Mouse (Mus musculus) embryo, embryonic 10 days (tissue): ENCODE measurements at regions not wholly inside any gene's neighbourhood (a gene's known extent, or its start where the extent isn't known, plus 50 kb on each side); places are given as distances from the start of the nearest gene placed in this dataset.
"Not testable (repeated sequence)": the region's sequence is repeated elsewhere in the genome, so short reads cannot be mapped to it uniquely, and the experiment has no call there.

Experiments used
- DNase-seq: peaks from one replicate; pipeline ENCODE4 v3.0.0-alpha.2; 2015; ENCODE audit warnings: low spot score

GRCm38 (mm10) chr8:20436956-20437355, 73.9 kb upstream of the Gm15319 start:
- peak; percentile 1 for DNase-seq

GRCm38 (mm10) chr8:20433236-20433635, 70.2 kb upstream of the Gm15319 start:
- DNase-seq: not testable (repeated sequence)

GRCm38 (mm10) chr8:20429469-20429868, 66.5 kb upstream of the Gm15319 start:
- DNase-seq: not testable (repeated sequence)

GRCm38 (mm10) chr8:20424903-20425222, 61.9 kb upstream of the Gm15319 start:
- peak; percentile 4 for DNase-seq

GRCm38 (mm10) chr8:20424104-20424902, 61.3 kb upstream of the Gm15319 start:
- DNase-seq: peak; percentile 94

- DNase-seq: not testable (repeated sequence)
These were observed 57.8 kb upstream of the Gm15319 start for GRCm38 (mm10) chr8:20420807-20421206.
